Mouse (Mus musculus): ENCODE results near the gene Rgs3. TPM values are rescaled to one million over a fixed set of nuclear protein-coding genes. Genes with fewer than 3 reads are reported as not detected.

Gene Rgs3
- polyA plus RNA-seq, 1 experiment: 6.4 TPM

- H3K36me3 ChIP-seq (replicated peaks; ENCODE audit: low read length): no peaks in the 10 kb centered on the region
- H3K4me1 ChIP-seq: peaks cover 30% of the 10 kb centered on the region
- TF ChIP-seq FLI1 (IDR thresholded peaks at IDR 0.05; ENCODE audit: low read length) (no peak), GATA1 (IDR thresholded peaks at IDR 0.05; ENCODE audit: borderline replicate concordance, low read length) (no peak)
- H3K9me3 ChIP-seq: no peaks in the 10 kb centered on the region
- peaks cover 46% of the 10 kb centered on the region for H3K27me3 ChIP-seq (replicated peaks)
- H3K4me3 ChIP-seq (replicated peaks): no peak overlapping the region
These were observed 128.5 kb downstream of the Rgs3 start for GRCm38 (mm10) chr4:62688142-62688541.

GRCm38 (mm10) chr4:62690997-62691396, 131.3 kb downstream of the Rgs3 start:
- Histone ChIP-seq H3K36me3 (replicated peaks; ENCODE audit: low read length) (no peaks in the 10 kb centered on the region), H3K27me3 (replicated peaks) (peaks cover 26% of the 10 kb centered on the region), H3K4me1 (peaks cover 15% of the 10 kb centered on the region), H3K4me3 (replicated peaks) (no peak overlapping the region), H3K9me3 (no peaks in the 10 kb centered on the region)
- TF ChIP-seq GATA1 (IDR thresholded peaks at IDR 0.05; ENCODE audit: borderline replicate concordance, low read length) (no peak), FLI1 (IDR thresholded peaks at IDR 0.05; ENCODE audit: low read length) (no peak)

- Histone ChIP-seq H3K9me3 (no peaks in the 10 kb centered on the region), H3K27me3 (replicated peaks) (peaks cover 27% of the 10 kb centered on the region), H3K4me1 (peaks cover 9% of the 10 kb centered on the region), H3K36me3 (replicated peaks; ENCODE audit: low read length) (no peaks in the 10 kb centered on the region), H3K4me3 (replicated peaks) (no peak overlapping the region)
- no peak for TF ChIP-seq FLI1 (IDR thresholded peaks at IDR 0.05; ENCODE audit: low read length)
- TF ChIP-seq GATA1 (IDR thresholded peaks at IDR 0.05; ENCODE audit: borderline replicate concordance, low read length): no peak
These were observed 132.0 kb downstream of the Rgs3 start for GRCm38 (mm10) chr4:62691625-62692024.

- Histone ChIP-seq H3K27me3 (replicated peaks) (peaks cover 32% of the 10 kb centered on the region), H3K4me1 (peaks cover 8% of the 10 kb centered on the region), H3K4me3 (replicated peaks) (no peak overlapping the region), H3K9me3 (no peaks in the 10 kb centered on the region), H3K36me3 (replicated peaks; ENCODE audit: low read length) (no peaks in the 10 kb centered on the region)
- TF ChIP-seq FLI1 (IDR thresholded peaks at IDR 0.05; ENCODE audit: low read length): no peak
- TF ChIP-seq GATA1 (IDR thresholded peaks at IDR 0.05; ENCODE audit: borderline replicate concordance, low read length): no peak
These were observed 134.2 kb downstream of the Rgs3 start for GRCm38 (mm10) chr4:62693839-62694238.

DNA sequence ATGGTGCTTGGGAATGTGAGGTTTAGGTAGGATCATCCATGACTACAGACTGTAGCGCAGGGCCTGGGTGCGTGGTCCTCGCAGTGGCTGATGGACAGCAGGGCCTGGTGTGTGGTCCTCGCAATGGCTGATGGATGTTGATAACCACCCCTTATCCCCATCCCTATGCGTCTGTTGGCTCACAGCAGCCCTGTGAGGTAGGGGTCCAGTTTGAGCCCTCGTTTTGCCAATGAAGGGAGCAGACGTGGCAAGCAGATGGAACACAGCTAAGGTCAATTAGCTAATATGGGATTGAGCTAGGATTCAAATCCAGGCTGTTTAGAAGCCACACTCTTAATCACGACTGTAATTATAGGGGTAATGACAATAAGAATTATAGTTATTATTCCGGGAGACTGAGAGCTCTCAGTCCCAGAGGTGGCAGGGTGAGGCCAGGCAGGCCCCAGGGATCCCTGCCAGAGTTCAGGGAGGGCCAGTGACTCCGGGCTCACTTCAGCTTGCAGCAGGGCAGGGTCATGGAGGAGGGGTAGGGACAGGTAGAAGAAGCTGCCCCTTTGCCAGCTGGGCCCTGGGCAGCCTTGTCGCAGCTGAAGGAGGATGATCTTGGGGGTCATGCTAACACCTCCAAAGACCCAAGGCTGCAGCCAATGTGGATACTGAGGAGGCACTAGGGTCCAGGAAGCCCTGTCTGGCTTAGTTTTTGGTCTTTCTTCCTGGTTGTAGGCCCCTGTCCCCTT, 135.2 kb downstream of the Rgs3 start:
- Histone ChIP-seq H3K9me3 (no peaks in the 10 kb centered on the region), H3K27me3 (replicated peaks) (peaks cover 32% of the 10 kb centered on the region), H3K4me1 (peaks cover 18% of the 10 kb centered on the region), H3K36me3 (replicated peaks; ENCODE audit: low read length) (no peaks in the 10 kb centered on the region), H3K4me3 (replicated peaks) (no peak overlapping the region)
- TF ChIP-seq GATA1 (IDR thresholded peaks at IDR 0.05; ENCODE audit: borderline replicate concordance, low read length): no peak
- no peak for TF ChIP-seq FLI1 (IDR thresholded peaks at IDR 0.05; ENCODE audit: low read length)

DNA sequence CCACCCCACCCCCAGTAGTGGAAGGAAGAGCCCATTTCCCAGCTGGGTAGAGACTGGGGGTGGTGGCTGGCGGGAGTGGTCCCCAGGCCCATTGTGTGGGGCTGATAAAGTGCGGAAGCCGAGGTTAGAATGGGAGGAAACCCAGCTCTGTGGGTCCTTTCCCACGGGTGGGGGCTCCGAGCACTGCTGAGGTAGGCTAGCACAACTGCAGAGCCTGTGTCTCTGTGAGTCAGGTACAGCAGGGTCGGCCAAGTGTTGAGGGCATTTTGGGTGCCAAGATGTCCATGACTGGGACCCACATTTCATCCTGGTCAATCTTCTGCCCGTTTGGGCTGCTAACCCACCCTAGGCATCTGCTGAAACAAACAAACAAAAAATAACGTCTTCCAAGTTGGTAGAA, 135.9 kb downstream of the Rgs3 start:
- H3K36me3 ChIP-seq (replicated peaks; ENCODE audit: low read length): no peaks in the 10 kb centered on the region
- no peak overlapping the region for H3K4me3 ChIP-seq (replicated peaks)
- H3K9me3 ChIP-seq: no peaks in the 10 kb centered on the region
- peaks cover 37% of the 10 kb centered on the region for H3K27me3 ChIP-seq (replicated peaks)
- H3K4me1 ChIP-seq: peaks cover 22% of the 10 kb centered on the region
- no peak for TF ChIP-seq FLI1 (IDR thresholded peaks at IDR 0.05; ENCODE audit: low read length)
- TF ChIP-seq GATA1 (IDR thresholded peaks at IDR 0.05; ENCODE audit: borderline replicate concordance, low read length): no peak

DNA sequence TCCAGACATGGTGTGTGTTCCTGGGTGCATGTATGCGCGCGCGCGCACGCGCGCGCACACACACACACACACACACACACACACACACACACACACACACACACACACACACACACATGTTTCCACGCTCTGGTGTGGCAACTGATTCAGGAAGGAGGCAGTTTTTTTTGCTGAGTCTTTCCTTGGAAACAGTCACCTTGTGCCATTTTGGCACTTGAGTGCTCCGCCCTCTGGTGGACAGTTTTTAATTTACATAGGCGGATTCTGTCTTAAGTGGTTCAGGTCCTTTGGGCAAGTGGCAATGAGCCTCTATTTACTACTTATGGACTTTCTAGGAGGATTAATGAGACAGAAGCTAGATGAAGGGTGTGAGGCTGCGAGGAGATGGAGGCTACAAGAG, 136.3 kb downstream of the Rgs3 start:
- H3K36me3 ChIP-seq (replicated peaks; ENCODE audit: low read length): no peaks in the 10 kb centered on the region
- H3K4me3 ChIP-seq (replicated peaks): no peak overlapping the region
- H3K27me3 ChIP-seq (replicated peaks): peaks cover 40% of the 10 kb centered on the region
- no peaks in the 10 kb centered on the region for H3K9me3 ChIP-seq
- TF ChIP-seq GATA1 (IDR thresholded peaks at IDR 0.05; ENCODE audit: borderline replicate concordance, low read length) (no peak), FLI1 (IDR thresholded peaks at IDR 0.05; ENCODE audit: low read length) (no peak)
- peaks cover 22% of the 10 kb centered on the region for H3K4me1 ChIP-seq

GRCm38 (mm10) chr4:62696699-62697404, 137.2 kb downstream of the Rgs3 start:
- peaks cover 22% of the 10 kb centered on the region for H3K4me1 ChIP-seq
- H3K4me3 ChIP-seq (replicated peaks): no peak overlapping the region
- H3K9me3 ChIP-seq: no peaks in the 10 kb centered on the region
- no peak for TF ChIP-seq GATA1 (IDR thresholded peaks at IDR 0.05; ENCODE audit: borderline replicate concordance, low read length)
- TF ChIP-seq FLI1 (IDR thresholded peaks at IDR 0.05; ENCODE audit: low read length): no peak
- no peaks in the 10 kb centered on the region for H3K36me3 ChIP-seq (replicated peaks; ENCODE audit: low read length)
- H3K27me3 ChIP-seq (replicated peaks): peaks cover 40% of the 10 kb centered on the region

GRCm38 (mm10) chr4:62697469-62697868, 137.8 kb downstream of the Rgs3 start:
- TF ChIP-seq GATA1 (IDR thresholded peaks at IDR 0.05; ENCODE audit: borderline replicate concordance, low read length) (no peak), FLI1 (IDR thresholded peaks at IDR 0.05; ENCODE audit: low read length) (no peak)
- Histone ChIP-seq H3K36me3 (replicated peaks; ENCODE audit: low read length) (no peaks in the 10 kb centered on the region), H3K4me1 (peaks cover 22% of the 10 kb centered on the region), H3K4me3 (replicated peaks) (no peak overlapping the region), H3K9me3 (no peaks in the 10 kb centered on the region), H3K27me3 (replicated peaks) (peaks cover 35% of the 10 kb centered on the region)

GRCm38 (mm10) chr4:62698521-62698920, 138.9 kb downstream of the Rgs3 start:
- H3K27me3 ChIP-seq (replicated peaks): peaks cover 34% of the 10 kb centered on the region
- no peaks in the 10 kb centered on the region for H3K36me3 ChIP-seq (replicated peaks; ENCODE audit: low read length)
- H3K4me3 ChIP-seq (replicated peaks): no peak overlapping the region
- H3K9me3 ChIP-seq: no peaks in the 10 kb centered on the region
- H3K4me1 ChIP-seq: peaks cover 22% of the 10 kb centered on the region
- TF ChIP-seq FLI1 (IDR thresholded peaks at IDR 0.05; ENCODE audit: low read length) (no peak), GATA1 (IDR thresholded peaks at IDR 0.05; ENCODE audit: borderline replicate concordance, low read length) (no peak)
